Mouse (Mus musculus): ENCODE measurements at regions not wholly inside any gene's neighbourhood (a gene's known extent, or its start where the extent isn't known, plus 50 kb on each side); places are given as distances from the start of the nearest gene placed in this dataset.
"Not testable (repeated sequence)": the region's sequence is repeated elsewhere in the genome, so short reads cannot be mapped to it uniquely, and the experiment has no call there.

DNA sequence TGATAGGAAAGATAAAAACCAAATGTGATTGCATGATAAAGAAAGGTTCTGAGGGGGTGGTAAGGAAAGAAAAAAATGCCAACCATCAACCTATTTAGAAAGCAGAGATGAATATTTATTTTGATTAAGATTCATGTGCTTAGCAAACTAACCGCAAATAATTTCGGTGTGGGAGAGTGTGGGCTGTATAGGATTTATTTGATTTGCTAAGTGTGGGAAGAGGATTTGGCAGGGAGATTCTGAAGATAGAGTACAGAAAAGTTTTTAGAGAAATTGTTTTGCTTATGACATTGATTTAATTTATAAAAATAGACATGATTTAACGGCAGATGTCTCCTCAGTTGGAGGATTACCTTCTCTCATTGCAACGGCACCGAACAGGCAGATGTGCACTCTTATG, 250.3 kb downstream of the Pros1 start:
- DNase-seq: no peak

- DNase-seq: no peak
These were observed 251.0 kb downstream of the Pros1 start for GRCm38 (mm10) chr16:63104938-63105714.

DNA sequence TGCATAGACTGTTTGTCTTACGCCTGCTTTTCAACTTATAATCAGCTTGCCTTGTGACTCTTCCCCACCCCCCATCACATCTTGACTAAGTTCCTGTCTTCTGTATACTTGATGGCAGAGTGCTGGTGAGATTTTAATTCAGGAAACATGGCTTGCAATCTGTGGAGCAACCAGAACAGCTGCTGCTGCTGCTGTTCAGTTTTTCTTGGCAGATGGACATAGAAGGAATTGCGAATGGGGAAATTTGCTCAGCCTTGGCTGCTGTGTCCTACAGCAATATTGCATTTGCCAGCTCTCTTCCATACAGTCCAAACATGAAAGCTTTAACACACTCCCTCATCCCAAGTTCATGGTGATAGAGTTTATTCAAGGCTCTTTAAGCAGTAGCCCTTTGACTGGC, 262.3 kb downstream of the Pros1 start:
- DNase-seq: no peak

GRCm38 (mm10) chr16:63118721-63119120, 264.6 kb downstream of the Pros1 start:
- DNase-seq: no peak

DNA sequence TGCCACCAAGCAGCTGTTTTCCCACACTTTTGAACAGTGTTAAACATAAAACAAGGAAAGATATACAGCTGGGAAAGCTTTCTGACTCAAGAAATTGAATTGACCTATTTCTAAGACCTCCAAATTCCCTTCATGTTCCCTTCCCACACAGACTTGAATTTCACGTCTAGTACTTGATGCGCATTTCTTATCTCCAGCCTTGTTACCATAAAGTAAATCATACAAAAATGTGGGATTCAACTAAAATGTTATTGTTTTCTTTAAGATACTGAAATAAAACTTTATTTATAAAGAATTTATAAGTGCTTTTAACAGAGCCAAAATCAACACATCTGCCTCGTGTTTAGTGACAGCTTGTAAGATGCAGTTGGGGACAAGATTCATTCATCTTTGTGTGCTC, 289.7 kb downstream of the Pros1 start:
- DNase-seq: no peak

- DNase-seq: no peak
These were observed 301.3 kb downstream of the Pros1 start for GRCm38 (mm10) chr16:63155300-63155821.

DNA sequence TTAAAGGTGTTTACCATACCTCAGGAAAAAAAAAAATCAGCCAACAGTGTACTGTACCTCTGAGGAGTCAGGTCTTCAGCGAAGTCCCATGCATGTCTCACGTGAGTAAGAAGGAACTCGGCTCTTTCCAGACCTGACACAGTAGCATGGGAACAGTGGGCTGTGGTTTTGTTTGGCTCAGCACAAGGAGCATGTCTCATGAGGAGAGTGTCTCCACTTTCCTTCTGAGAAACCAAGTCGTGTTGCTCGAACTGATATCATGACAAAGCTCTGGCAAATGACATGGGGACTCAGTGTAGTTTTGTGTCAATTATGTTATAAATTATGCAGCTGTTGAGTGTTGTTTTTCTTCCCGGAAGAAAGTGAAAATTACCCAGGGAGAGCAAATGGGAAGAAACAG, 316.0 kb downstream of the Pros1 start:
- no peak for DNase-seq

DNA sequence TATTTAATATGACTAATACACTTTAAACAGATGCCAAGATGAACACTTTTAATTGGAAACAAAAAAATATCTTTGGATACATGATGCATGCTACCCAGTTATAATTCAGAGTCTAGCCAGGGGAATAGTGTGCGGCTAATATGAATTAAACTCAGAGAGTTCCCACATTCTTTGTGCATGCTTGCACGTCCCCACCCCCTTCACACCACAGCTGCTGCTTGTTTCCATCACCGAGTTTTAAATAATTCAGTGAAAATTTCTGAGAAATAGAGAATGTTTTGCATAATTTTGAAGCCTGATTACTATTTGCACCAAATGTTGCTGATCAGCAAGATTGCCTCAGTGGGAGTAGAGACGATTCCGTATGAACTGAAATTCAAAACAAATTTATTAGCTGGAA, 325.1 kb downstream of the Pros1 start:
- no peak for DNase-seq

DNA sequence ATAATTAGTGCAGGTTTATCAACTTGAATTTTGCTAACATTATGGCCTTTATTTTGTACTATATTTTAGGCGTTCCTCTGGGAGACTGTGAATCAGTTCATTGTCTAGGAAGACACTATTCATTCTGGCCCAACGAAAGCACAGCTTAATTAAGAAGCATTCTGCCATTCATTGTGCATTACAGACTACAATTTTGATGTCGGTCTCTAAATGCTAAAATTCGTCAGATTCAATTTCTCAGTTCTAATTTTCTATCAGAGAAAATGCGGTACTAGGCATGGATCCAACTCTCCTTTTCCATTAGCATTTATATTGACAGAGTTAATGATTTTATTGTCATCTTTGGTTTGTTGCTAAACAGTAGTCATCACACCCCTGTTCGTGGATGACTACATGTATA, 337.1 kb downstream of the Pros1 start:
- DNase-seq: no peak

GRCm38 (mm10) chr16:63191623-63192022, 337.5 kb downstream of the Pros1 start:
- DNase-seq: no peak

DNA sequence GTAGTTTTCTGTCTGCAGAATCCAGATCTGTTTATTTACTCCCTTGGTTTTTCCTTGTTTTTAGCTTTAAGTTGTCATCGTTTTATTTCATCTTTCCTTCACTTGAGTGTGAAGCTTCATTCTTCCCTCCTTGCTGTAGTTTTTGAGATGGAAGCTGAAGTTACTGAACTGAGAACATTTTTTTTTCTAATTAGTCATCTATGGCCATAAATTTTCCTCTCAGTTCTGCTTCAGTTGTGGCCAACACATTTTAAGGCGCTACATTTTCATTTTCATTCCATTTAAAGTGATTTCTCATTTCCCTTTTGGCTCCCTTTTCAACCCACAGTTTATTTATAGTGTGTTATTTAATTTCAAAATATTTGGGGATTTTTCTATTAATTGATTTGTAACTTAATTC, 340.5 kb downstream of the Pros1 start:
- no peak for DNase-seq

DNA sequence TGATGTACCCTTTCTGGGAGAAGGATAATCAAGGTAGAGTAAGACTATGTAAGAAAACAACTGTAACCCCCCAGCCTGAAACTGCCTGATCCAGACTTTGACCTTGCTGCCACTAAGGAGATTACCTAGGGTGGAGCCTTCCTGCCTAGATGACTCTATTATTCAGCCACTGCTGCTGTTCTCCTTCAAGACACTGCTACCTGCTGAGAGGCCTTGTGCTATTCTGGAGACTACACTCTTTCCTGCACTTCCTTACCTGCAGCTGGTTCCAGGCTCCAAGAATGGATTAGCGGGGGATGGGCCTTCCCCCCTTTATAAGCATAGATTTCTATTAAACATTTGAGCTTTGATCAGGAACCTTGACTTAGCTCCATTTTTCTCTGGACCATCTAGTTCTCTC, 359.4 kb downstream of the Pros1 start:
- DNase-seq: not testable (repeated sequence)

DNA sequence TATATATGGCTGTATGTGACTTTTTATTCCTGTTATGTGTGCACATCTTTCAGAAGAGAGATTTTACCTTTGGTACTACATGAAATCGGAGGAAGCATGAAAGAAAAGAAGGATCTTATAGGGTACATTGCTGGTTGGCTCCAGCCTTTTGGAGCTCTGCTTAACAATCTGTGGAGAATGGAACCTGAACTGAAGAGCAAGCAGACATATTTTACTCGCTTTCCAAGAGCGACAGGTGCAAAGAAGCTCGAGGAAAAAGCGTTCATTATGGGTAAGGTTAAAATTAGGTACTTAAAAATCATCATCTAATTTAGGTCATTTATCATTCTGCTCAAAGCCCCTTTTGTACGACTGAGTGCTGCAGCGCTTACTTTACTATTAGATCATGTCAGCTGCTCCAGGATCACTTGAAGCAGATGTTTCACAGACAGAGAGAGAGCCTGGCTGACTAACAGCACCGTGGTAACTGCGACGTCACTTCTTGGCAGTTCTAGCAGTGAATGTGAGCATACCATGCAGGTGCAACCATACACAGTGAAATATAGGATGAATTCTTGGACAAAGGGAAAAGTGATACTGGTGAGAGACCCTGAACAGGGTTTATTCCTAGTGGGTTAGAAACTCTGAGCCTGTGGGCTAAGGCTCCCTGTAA, 366.2 kb downstream of the Pros1 start:
- DNase-seq: no peak

DNA sequence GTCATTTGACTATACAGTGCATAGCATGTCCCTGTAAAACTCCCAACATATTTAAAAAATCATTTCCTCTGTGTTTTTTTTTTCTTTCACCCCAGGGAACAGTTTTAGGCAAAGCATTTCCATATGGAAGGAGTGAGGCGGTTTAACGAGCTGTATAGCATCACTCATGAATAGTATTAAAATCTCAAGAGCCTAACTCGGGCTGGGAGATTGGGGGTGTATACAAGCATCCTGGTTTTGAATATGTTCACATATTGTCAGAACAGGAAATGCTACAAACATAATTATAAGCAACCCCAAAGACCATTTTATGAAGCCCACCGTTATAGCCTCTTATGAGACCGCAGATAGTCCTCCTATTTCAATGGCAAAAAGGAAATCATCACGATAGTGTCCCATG, 370.5 kb downstream of the Pros1 start:
- no peak for DNase-seq

DNA sequence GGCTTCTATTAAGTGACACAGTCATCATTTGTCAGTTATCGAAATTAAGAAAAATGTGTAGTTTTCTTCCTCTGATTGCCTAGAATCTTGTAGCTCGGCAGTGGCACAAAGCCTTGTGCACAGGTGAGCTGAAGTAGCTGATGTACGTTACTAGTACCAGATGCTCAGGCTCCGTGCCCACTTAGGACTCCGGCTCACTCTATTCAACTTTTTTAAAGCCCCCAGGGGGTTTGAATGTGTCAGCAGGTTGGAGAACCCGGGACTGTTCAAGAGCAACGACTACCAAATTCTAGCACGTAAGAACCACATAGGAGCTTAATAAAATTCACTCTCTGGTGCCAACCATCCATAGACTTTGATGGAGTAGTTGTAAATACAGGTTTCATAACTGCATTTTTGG, 371.0 kb downstream of the Pros1 start:
- no peak for DNase-seq

DNA sequence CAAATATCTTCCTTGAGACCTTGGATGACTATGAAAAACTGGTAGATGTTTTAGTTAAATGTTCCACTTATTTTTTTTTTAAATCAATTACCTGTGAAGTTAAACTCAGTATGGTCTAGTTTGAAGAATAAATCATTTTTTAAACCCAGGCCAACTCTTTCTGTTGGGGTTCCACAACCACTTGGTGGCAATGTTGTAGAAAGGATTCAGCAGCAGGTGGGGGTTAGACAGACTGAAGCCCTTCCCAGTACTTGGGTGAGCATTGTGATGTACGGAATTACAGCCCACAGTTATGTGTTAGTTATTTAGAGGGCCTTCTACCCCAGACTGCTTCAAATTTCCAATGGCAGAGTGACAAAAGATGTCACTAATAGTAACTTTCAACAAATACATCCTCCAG, 375.0 kb downstream of the Pros1 start:
- no peak for DNase-seq

DNA sequence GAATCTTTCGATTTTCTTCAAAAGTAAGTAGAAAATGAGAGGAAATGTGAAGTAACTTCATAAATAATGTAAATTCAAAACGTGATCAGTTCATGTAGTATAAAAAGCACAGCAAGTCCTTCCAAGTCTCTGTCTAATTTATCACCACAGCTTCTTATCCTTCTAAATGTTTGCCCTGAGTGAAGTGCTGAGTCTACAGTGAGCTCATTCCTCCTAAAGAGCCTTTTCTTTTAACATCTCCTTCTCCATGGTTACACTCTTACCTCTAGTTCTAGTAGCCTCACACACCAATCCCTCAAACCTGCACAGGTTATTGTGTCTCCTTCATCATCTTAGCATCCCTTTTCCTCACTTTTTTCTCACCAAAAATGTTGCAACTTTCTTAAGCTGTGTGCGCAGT, 375.5 kb downstream of the Pros1 start:
- DNase-seq: no peak

DNA sequence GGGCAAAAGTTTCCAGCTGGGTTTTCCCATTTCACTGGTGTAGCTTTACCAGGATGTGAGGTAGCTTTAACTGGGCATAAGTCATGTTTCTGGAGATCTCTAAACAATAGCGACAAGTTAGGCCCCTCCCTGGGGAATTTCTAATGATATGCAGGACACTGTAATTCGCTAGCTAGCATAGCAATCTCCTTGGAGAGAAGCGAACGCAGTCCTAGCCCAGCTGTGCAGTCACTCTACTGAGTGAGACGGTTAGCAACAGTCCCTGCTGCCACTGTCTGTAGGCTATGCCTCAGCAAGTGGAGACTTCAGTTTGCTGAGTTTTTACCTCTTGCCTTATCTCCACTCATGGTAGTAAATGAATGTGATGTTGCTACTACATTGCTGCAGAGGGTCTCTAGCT, 416.1 kb downstream of the Pros1 start:
- DNase-seq: no peak

- DNase-seq: no peak
These were observed 423.4 kb downstream of the Pros1 start for GRCm38 (mm10) chr16:63277556-63277955.

- no peak for DNase-seq
These were observed 424.2 kb downstream of the Pros1 start for GRCm38 (mm10) chr16:63278259-63278697.

DNA sequence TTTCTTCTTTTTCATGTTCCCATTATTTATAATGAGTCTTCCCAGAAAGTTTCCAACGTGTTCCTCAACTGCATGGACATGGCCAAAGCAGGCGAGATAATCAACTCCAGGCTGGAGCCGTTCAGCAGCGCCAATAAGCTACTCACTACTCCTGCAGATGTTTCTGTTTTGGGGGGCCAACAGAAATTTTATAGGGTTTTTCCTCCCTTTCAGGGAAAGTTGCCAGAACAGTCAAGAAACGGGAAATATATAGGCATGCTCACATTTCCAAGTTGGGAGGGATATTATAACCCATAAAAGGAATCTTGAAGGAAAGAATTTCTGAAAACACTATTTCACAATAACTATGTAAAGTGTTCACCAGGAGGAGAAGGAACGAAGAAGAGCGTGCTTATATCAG, 433.5 kb downstream of the Pros1 start:
- DNase-seq: no peak

- DNase-seq: no peak
These were observed 457.6 kb downstream of the Pros1 start for GRCm38 (mm10) chr16:63311676-63312075.

GRCm38 (mm10) chr16:63313544-63313943, 459.4 kb downstream of the Pros1 start:
- no peak for DNase-seq

GRCm38 (mm10) chr16:63319602-63320001, 465.5 kb downstream of the Pros1 start:
- DNase-seq: no peak

All from lung, adult 18-20 months (tissue).